Mouse (Mus musculus): ENCODE measurements around the gene Castor2. TPM values are rescaled to one million over a fixed set of nuclear protein-coding genes. Genes with fewer than 3 reads are reported as not detected.
A peak's percentile ranks its signal among the peaks of the same experiment; 100 is the strongest.

The Castor2 gene
- 1.8 and 2.1 TPM in 2 replicates for polyA plus RNA-seq (2014; fragmentation: Nextera tagmentation; extraction: Ambion mirVana)

DNA sequence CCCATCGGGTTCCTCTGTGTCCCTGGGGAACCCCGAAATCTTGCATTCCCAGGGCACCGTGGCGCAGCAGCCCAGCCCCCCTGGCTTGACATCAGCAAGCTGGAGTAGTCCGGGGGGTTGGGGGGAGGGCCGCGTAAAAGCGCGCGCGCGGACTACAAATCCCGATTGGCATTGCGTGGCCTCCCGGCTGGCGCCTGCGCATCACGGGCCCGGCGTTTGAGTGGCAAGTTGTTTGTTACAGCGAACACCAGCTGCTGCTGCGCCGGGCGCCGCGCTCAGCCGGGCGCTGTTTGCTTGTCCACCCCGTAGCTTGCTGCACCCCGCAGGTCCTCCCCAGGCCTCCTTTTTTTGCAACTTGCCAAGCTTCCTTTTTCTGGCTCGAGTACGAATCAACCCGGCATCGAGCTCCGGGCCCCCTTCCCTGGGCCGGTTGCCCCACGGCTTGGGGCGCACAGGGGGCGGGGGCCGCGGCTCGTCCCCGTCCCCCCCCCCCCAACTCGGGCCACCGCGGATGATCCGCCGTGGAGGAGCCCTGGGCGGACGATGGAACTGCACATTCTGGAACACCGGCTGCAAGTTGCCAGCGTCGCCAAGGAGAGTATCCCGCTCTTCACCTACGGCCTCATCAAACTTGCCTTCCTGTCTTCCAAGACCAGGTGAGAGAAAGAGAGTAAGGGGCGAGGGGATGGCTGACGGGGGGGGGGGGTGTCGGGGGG lies at the start of gene Castor2:
Castor2 (plus strand) TSS at position 216 of the 716 bp plus-strand sequence.
- Histone ChIP-seq H3K27me3 (replicated peaks; ENCODE audit: control insufficient read depth, insufficient read depth, low read length) (0 out of 2 replicates have a peak, but pooled peaks cover 2% of the 10 kb centered on the region), H3K27ac (ENCODE audit: low read depth, low read length) (no peak within 1 kb of the TSS), H3K36me3 (ENCODE audit: control insufficient read depth, insufficient read depth, low read length) (no peaks in the 10 kb centered on the region), H3K4me1 (replicated peaks; ENCODE audit: control insufficient read depth, insufficient read depth, low read length) (peaks cover 3% of the 10 kb centered on the region; the same call in 1 of the 2 replicates), H3K9me3 (ENCODE audit: control insufficient read depth, low read length) (no peaks in the 10 kb centered on the region), H3K4me3 (ENCODE audit: low read depth, low read length) (peak within 1 kb of the TSS; percentile 71), H3K9ac (ENCODE audit: low read depth, low read length) (peak within 1 kb of the TSS; percentile 62), H3K4me2 (peak within 1 kb of the TSS; percentile 95)
- ATAC-seq (replicated peaks; ENCODE audit: low FRiP score) (peak; percentile 84), DNase-seq (ENCODE audit: low spot score) (peak; percentile 90)
- WGBS, result under 1% methylated on average over 55 of the region's 58 CpGs

DNA sequence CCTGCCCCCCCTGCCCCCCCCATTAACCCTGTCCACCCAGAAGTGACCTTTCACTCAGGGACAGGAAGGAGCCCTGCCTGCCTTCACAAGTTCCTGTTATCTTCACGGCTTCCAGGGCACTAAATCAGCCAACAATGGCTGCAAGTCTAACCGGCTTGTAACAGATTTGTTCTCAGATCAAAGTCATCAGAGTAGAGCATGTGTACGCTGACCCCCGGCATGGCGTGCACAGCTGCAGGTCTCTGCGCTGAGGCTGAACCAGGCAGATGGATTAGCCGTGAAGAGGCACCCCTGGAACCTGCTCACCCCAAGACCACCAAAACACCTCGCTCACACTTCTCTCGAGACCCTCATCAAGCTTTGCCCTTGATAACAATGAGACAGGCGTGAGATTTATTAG lies 48.8 kb upstream of the Castor2 start:
- H3K4me1 ChIP-seq (replicated peaks; ENCODE audit: control insufficient read depth, insufficient read depth, low read length), result no peaks in the 10 kb centered on the region
- no peak overlapping the region for H3K27ac ChIP-seq (ENCODE audit: low read depth, low read length)
- H3K9ac ChIP-seq (ENCODE audit: low read depth, low read length), result no peak overlapping the region
- H3K9me3 ChIP-seq (ENCODE audit: control insufficient read depth, low read length), result no peaks in the 10 kb centered on the region
- no peak for ATAC-seq (replicated peaks; ENCODE audit: low FRiP score)
- no peak overlapping the region for H3K4me3 ChIP-seq (ENCODE audit: low read depth, low read length)
- DNase-seq (ENCODE audit: low spot score), result no peak
- H3K36me3 ChIP-seq (ENCODE audit: control insufficient read depth, insufficient read depth, low read length), result no peaks in the 10 kb centered on the region
- WGBS, result 29% methylated on average over 10 of the region's 10 CpGs
- H3K27me3 ChIP-seq (replicated peaks; ENCODE audit: control insufficient read depth, insufficient read depth, low read length), result no peaks in the 10 kb centered on the region
- no peak overlapping the region for H3K4me2 ChIP-seq

DNA sequence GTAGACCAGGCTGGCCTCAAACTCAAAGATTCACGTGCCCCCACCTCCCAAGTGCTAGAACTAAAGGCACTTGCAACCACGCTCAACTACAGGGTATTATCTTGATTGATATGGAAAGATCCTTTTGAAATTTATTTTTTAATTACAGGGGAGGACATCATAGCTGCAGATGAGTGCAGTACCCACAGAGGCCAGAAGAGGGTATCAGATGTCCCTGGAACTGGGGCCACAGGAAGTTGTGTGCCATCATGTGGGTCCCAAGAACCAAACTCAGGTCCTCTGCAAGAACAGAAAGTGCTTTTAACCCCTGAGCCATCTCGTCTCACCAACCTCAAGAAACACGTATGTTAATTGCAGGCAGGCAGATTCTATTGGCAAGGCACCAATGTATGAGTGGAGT lies 46.9 kb upstream of the Castor2 start:
- no peak overlapping the region for H3K4me3 ChIP-seq (ENCODE audit: low read depth, low read length)
- ATAC-seq (replicated peaks; ENCODE audit: low FRiP score), result no peak
- H3K27me3 ChIP-seq (replicated peaks; ENCODE audit: control insufficient read depth, insufficient read depth, low read length), result no peaks in the 10 kb centered on the region
- WGBS, result 66% methylated on average over 4 of the region's 4 CpGs
- no peak for DNase-seq (ENCODE audit: low spot score)
- no peak overlapping the region for H3K4me2 ChIP-seq
- no peak overlapping the region for H3K27ac ChIP-seq (ENCODE audit: low read depth, low read length)
- no peaks in the 10 kb centered on the region for H3K9me3 ChIP-seq (ENCODE audit: control insufficient read depth, low read length)
- H3K4me1 ChIP-seq (replicated peaks; ENCODE audit: control insufficient read depth, insufficient read depth, low read length), result no peaks in the 10 kb centered on the region
- H3K9ac ChIP-seq (ENCODE audit: low read depth, low read length), result no peak overlapping the region
- H3K36me3 ChIP-seq (ENCODE audit: control insufficient read depth, insufficient read depth, low read length), result no peaks in the 10 kb centered on the region

DNA sequence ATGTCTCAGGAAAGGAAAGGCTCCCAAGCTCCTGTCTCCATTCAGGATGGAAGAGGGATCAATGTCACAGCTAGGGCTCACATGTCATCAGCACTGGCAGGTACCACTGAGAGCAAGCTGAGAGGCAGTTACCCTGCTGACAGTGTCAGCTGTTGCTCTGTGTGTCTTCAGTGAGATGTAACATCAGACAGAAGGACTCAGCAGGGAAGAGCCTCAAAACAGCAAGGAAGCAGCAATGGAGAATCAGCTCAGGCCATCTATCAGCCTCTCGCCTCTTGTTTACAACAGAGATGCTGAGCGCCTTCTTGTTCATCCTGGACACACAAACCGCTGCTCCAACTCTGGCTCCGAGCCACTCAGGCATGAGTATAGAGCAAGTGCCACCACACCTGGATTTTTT lies 45.0 kb upstream of the Castor2 start:
- Histone ChIP-seq H3K4me3 (ENCODE audit: low read depth, low read length) (no peak overlapping the region), H3K9ac (ENCODE audit: low read depth, low read length) (no peak overlapping the region), H3K36me3 (ENCODE audit: control insufficient read depth, insufficient read depth, low read length) (no peaks in the 10 kb centered on the region), H3K4me1 (replicated peaks; ENCODE audit: control insufficient read depth, insufficient read depth, low read length) (no peaks in the 10 kb centered on the region), H3K27ac (ENCODE audit: low read depth, low read length) (no peak overlapping the region), H3K27me3 (replicated peaks; ENCODE audit: control insufficient read depth, insufficient read depth, low read length) (no peaks in the 10 kb centered on the region), H3K9me3 (ENCODE audit: control insufficient read depth, low read length) (no peaks in the 10 kb centered on the region), H3K4me2 (no peak overlapping the region)
- DNase-seq (ENCODE audit: low spot score), result no peak
- 71% methylated on average over 4 of the region's 4 CpGs for WGBS
- no peak for ATAC-seq (replicated peaks; ENCODE audit: low FRiP score)

DNA sequence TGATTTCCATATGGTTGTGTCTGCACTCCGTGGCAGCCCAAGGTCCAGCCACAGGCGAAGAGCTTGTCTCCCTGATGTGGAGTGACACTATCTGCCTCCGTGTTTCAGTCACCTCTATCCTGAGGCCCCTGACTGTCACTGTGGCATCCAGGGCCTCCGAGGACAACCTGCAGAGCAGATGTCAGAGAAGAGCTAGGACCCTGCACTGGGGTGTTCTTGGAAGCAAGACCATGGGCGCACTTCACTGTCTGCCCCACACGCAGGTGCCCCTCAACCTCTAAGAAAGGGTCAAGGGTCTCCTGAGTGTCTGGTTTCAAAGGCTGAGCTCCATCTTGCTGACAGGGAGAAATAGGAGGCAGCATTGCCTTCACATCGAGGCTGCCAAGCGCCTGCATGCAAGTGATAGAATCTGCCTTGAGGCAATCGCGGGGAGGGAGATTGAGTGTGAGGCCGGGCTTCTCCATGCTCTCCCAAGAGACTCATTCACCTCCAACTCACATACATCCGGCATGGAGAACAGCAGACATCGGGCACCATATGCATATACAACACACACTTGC lies 40.6 kb upstream of the Castor2 start:
- H3K4me1 ChIP-seq (replicated peaks; ENCODE audit: control insufficient read depth, insufficient read depth, low read length), result no peaks in the 10 kb centered on the region
- no peaks in the 10 kb centered on the region; the same call in 1 of the 2 replicates for H3K9me3 ChIP-seq (ENCODE audit: control insufficient read depth, low read length)
- DNase-seq (ENCODE audit: low spot score) (no peak), ATAC-seq (replicated peaks; ENCODE audit: low FRiP score) (no peak)
- H3K27ac ChIP-seq (ENCODE audit: low read depth, low read length), result no peak overlapping the region
- WGBS, result 53% methylated on average over 13 of the region's 13 CpGs
- H3K4me3 ChIP-seq (ENCODE audit: low read depth, low read length), result no peak overlapping the region
- H3K36me3 ChIP-seq (ENCODE audit: control insufficient read depth, insufficient read depth, low read length), result no peaks in the 10 kb centered on the region
- no peaks in the 10 kb centered on the region for H3K27me3 ChIP-seq (replicated peaks; ENCODE audit: control insufficient read depth, insufficient read depth, low read length)
- no peak overlapping the region for H3K4me2 ChIP-seq
- no peak overlapping the region for H3K9ac ChIP-seq (ENCODE audit: low read depth, low read length)

DNA sequence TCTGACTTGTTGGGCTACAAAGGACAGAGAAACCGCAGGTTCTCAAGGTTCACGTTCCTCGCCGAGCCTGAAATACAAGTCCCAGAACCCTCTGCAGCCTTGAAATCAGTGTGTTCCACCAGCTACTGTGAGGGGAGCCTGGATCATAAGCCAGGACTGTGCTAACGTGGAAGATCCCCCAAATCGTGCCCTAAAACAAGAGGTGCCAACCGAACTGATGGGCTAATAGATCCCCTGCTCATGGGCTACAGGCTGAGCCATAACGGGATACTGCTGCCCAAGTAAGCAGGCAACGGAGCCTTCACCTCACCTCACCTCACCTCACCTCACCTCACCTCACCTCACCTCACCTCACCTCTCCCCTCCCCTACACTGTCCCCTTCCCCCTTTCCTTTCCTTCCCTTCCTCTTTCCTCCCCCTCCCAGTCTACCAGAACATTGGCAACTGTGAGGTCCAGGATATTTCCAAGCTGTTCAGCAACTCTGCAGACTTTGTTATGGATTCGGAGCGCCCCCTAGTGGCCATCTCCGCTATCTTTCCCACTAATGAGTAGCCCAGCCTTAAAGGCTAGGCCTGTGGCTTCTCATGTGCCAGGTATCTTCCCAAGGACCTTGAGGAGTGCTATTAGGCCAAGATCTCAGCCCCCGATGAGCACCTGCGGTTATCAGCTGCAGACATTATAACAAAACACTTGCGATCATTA lies 36.0 kb upstream of the Castor2 start:
- Histone ChIP-seq H3K4me1 (replicated peaks; ENCODE audit: control insufficient read depth, insufficient read depth, low read length) (no peaks in the 10 kb centered on the region), H3K27ac (ENCODE audit: low read depth, low read length) (no peak overlapping the region), H3K27me3 (replicated peaks; ENCODE audit: control insufficient read depth, insufficient read depth, low read length) (no peaks in the 10 kb centered on the region; the same call in 1 of the 2 replicates), H3K9ac (ENCODE audit: low read depth, low read length) (no peak overlapping the region), H3K4me2 (no peak overlapping the region), H3K9me3 (ENCODE audit: control insufficient read depth, low read length) (no peaks in the 10 kb centered on the region; the same call in 1 of the 2 replicates), H3K4me3 (ENCODE audit: low read depth, low read length) (no peak overlapping the region), H3K36me3 (ENCODE audit: control insufficient read depth, insufficient read depth, low read length) (no peaks in the 10 kb centered on the region)
- 40% methylated on average over 15 of the region's 15 CpGs for WGBS
- DNase-seq (ENCODE audit: low spot score) (peak; percentile 64), ATAC-seq (replicated peaks; ENCODE audit: low FRiP score) (no peak)

DNA sequence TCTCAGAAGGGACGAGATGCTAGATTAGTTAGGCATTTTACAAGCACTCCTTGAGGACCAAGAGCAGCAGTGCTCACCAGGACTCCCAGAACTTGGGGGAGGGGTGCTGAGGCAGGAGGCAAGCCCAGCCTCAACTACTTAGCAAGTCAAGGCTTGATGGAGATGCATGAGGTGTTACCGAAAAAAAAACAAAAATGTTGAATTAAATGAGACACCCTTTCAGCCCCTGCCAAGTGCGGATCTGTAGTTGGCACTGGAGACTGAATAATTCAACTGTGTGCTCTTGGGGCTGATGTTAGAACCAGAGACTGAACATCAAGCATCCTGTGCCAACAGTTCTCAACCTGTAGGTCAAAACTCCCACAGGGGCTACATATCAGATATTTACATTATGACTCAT lies 33.2 kb upstream of the Castor2 start:
- ATAC-seq (replicated peaks; ENCODE audit: low FRiP score), result no peak
- no peak for DNase-seq (ENCODE audit: low spot score)
- Histone ChIP-seq H3K4me2 (no peak overlapping the region), H3K4me1 (replicated peaks; ENCODE audit: control insufficient read depth, insufficient read depth, low read length) (no peaks in the 10 kb centered on the region), H3K9me3 (ENCODE audit: control insufficient read depth, low read length) (peaks cover 4% of the 10 kb centered on the region; the same call in 1 of the 2 replicates), H3K4me3 (ENCODE audit: low read depth, low read length) (no peak overlapping the region), H3K27ac (ENCODE audit: low read depth, low read length) (no peak overlapping the region), H3K36me3 (ENCODE audit: control insufficient read depth, insufficient read depth, low read length) (no peaks in the 10 kb centered on the region), H3K9ac (ENCODE audit: low read depth, low read length) (no peak overlapping the region), H3K27me3 (replicated peaks; ENCODE audit: control insufficient read depth, insufficient read depth, low read length) (no peaks in the 10 kb centered on the region; the same call in 1 of the 2 replicates)
- WGBS, result 45% methylated on average over 3 of the region's 3 CpGs

DNA sequence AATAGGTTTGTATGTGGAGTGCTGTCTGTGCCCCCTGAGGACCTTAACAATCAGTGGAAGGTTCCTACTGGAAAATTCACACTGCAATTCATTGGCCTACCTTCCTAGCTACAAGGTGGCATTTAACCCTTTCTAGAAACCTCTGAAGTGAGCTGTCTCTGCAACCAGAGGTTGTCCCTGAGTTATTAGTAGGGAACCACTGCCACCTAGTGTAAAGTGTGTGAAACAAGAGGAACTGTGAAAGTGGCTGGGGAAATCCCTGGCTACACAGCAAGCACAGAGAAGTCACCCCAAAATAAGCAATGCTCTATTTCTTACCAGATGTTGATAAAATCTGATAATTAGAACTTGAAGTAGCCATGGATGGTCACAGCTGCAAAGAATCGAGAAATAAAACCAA lies 31.6 kb upstream of the Castor2 start:
- Histone ChIP-seq H3K9me3 (ENCODE audit: control insufficient read depth, low read length) (peaks cover 4% of the 10 kb centered on the region; the same call in 1 of the 2 replicates), H3K4me3 (ENCODE audit: low read depth, low read length) (no peak overlapping the region), H3K27me3 (replicated peaks; ENCODE audit: control insufficient read depth, insufficient read depth, low read length) (no peaks in the 10 kb centered on the region; the same call in 1 of the 2 replicates), H3K27ac (ENCODE audit: low read depth, low read length) (no peak overlapping the region), H3K4me2 (no peak overlapping the region), H3K4me1 (replicated peaks; ENCODE audit: control insufficient read depth, insufficient read depth, low read length) (no peaks in the 10 kb centered on the region), H3K36me3 (ENCODE audit: control insufficient read depth, insufficient read depth, low read length) (no peaks in the 10 kb centered on the region), H3K9ac (ENCODE audit: low read depth, low read length) (no peak overlapping the region)
- DNase-seq (ENCODE audit: low spot score) (no peak), ATAC-seq (replicated peaks; ENCODE audit: low FRiP score) (no peak)
- 10% methylated on average over 1 of the region's 1 CpGs for WGBS

Measured in liver, embryonic 11.5 days (tissue).